Mouse (Mus musculus): Measurements from ENCODE around the gene Cend1.

GRCm38 (mm10) chr7:141476226-141476980 is 47.1 kb upstream of the Cend1 start:
- TF ChIP-seq GATA1 (IDR thresholded peaks at IDR 0.05; ENCODE audit: borderline replicate concordance, low read length): no peak
- no peak for TF ChIP-seq FLI1 (IDR thresholded peaks at IDR 0.05; ENCODE audit: low read length)

All from megakaryocyte, embryonic 14.5 days (primary cell).